Mouse (Mus musculus): ENCODE results near the gene Mrgprh.

DNA sequence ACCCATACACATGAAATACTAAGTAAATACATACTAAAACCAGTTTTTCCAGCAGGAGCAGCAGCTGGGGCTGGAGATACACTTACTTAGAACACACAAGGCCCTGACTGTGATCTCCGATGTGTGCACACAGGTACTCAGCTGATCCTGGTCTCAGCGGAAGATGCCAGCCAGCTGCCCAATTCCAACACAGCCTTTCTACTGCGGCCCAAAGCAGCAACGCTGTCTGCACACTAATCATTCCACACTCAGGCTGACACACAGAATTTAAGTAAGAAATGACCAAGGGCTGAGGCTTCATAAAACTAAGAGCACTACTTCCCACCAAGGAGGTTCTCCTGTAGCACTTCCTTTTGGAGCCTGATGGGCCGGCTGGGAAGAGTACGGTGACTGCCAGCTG is 26.5 kb downstream of the Mrgprh start:
- TF ChIP-seq CTCF (IDR thresholded peaks at IDR 0.05; ENCODE audit: extremely low read depth, insufficient read depth, low read length) (no peak), POLR2A (IDR thresholded peaks at IDR 0.05; ENCODE audit: extremely low read depth, insufficient read depth, low read length) (no peak)
